Mouse (Mus musculus) B cell, adult 2 months (primary cell): Measurements from ENCODE around the gene Lrp2.
"Not testable (repeated sequence)": the region's sequence is repeated elsewhere in the genome, so short reads cannot be mapped to it uniquely, and the experiment has no call there.

Source experiments
- DNase-seq, 2 experiments: peaks; one replicate each; pipeline ENCODE4 v3.0.0; 2022

Gene Lrp2

DNA sequence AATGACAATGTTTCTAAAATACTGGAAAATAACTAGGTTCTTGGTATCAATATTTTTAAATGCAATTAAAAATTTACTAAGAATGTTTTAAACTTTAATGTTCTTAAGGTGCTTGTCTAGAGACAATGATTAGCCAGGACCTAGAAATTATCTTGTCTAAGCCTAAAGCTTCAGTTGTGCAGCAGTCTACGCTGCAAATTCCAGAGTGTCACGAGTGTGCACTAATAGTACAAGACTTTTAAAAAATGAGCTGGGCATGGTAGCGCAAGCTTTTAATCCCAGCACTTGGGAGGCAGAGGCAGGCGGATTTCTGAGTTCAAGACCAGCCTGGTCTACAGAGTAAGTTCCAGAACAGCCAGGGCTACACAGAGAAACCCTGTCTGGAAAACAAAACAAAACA, 3.8 kb downstream of the Lrp2 start:
- not testable (repeated sequence) for DNase-seq

DNA sequence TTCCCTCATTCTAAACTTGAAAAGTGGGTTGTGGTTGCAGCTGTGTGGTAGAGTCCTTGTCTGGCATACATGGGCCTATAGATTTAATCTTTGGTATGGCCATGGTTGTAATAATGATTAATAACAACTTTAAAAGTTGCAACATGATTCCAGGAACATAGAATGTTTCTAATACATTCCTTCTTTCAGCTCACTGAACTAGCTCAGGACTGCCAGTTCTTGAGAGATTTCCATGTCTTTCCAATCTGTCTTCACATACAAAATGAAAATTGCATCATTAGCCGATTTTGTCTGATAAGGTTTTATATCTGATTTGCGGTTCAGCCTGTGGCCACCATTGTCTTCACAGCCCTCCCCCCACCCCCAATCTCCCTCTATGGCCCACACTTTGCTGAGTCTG, 5.8 kb downstream of the Lrp2 start:
- no peak for DNase-seq

DNA sequence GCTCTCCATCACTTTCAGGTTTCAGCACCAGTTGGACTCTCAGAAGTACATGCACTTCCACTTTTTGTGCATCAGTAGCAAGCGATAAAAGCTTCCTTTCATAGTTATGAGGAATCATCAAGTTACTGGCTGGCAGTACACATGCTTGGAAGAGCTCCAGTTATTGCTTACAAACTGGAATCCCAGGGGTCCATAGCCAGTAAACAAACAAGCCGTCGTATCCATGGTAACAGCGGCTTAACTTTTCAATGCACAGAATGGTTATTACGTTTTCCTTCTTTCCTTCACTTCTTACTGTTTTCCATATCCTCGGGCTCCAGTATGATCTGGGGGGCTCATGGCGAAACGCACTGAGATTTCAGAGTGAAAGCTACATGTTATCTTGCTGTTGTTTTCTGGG, 7.7 kb downstream of the Lrp2 start:
- no peak for DNase-seq

DNA sequence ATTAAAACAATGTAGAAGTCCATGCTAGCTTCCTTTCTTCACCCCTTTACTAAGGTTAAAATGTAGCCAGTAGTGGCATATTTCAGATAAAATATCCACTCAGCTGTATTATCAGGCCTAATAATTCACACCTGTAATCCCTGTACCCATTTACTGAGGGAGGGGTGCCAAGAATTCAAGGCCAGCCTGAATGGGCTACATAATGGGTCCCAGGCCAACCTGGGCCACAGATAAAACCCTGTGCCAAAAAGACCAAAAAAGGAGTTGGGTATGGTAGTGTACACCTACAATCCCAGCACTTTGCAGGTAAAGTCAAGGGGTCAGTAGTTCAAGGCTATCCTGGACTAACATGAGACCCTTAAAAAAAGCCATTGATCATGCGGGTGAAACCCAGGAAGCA, 9.3 kb downstream of the Lrp2 start:
- no peak for DNase-seq

DNA sequence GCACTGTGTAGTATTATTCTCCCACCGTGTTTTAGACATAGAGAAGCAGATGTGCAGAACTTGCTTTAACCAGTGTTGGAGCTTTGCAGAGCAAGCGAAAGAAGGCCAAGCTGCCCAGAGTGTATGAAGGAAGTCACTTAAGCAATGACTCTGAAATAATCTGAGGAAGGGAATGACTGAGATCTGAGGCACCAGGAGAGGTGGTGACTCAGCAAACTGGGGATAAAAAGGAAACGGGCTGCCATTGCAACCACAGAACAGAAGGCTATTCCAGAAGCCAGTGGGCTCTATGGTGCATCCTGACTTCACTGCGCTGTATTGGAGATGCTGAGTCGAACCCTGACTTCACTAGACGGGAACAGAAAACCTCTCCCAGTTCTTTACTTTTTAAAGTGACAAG, 10.9 kb downstream of the Lrp2 start:
- DNase-seq, result no peak

DNA sequence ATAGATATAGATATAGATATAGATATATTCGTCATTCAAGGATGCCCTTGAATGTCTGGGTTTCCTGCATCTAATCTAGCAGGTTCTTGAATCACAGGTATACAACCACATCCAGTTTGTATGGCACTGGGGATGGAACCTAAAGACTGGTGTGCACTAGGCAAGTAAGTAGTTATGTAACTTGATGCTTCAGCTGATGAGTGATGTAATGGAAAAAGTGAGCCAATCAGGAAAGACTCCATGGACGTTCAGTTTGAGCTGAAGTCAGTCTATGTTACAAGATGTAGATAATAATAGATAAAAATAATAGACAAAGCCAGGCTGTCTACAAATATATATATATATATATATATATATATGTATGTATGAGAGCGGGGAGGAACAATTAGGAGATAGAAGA, 11.6 kb downstream of the Lrp2 start:
- no peak for DNase-seq

DNA sequence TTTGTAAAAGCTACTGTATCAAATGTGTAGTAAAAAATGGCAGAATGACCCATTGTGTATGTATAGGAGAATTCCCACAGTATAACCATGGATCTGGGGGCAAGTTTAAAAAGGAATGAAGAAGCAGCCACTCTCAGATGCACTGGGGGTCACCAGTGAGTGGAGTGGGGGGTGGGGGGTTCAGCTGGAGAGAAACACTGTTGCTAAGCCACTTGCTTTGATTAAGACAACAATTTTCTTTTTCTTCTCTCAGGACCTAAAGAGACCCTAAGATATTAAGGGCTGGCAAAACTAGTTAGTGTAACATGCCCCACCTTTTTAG, 12.2 kb downstream of the Lrp2 start:
- no peak for DNase-seq

DNA sequence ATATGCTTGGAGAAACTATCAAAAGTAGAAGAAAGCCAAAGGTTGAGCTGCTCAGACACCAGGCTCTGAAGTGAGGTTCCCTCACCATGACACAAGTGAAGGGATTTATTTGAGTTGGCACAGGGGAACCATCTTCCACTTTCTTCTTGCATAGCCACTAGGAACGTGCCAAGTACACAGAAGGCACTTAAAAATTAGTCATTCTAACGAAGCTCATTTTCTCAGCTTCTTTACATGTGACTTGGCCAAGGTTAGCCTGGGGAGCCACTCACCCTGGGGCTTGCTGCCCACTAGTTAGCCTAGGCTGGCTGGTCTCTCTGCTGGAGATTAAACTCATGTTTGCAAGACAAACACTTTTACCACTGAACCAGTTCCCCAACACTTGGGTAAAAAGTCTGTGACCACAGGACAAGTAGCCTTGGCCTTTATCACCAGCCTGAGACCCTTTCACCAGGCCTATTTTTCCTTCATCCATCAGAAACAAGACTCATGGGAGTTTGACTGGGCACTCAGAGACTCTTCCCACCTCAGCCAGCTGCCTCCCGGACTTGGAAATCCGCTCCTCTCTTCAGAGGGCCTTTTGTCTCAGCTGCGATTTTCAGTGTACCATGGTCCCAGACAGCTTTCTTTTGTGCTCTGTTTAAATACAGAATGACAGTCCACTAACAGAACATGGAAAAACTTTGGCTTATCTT, 12.7 kb downstream of the Lrp2 start:
- no peak for DNase-seq

DNA sequence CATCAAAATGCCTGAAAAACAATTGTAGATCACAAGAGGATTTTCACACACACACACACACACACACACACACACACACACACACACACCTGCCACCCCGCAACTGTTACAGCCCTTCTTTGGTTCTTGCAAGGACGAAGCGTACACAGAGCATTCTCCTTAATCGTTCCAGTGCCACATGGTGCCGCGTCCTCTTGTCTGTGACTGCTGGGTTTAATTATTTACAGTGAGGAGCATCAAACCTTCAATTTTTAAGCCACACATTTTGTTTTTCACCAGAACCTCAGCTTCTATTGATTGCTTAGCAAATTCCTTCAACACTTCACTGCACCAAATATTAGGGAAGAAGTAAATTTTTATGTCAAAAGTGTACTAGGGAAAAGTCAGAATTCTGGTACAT, 15.3 kb downstream of the Lrp2 start:
- no peak for DNase-seq

DNA sequence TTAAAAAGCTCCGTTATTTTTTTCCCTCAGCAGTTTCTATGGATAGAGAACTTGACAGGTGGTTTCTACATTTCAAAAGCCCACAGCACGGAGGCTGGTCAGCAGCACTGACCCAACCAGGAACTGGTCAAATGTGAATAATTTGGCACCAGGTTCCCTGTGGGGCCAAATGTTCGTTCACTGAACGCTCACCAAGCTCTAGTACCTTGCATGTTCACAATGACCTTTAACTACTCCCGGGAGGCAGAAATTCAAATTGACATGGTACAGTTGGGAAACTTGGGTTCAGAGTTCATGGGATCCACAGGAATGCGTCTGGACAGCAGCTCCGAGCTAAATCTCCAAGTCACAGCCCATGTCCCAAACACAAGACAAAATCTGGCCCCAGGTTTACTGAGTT, 19.6 kb downstream of the Lrp2 start:
- DNase-seq, result no peak

DNA sequence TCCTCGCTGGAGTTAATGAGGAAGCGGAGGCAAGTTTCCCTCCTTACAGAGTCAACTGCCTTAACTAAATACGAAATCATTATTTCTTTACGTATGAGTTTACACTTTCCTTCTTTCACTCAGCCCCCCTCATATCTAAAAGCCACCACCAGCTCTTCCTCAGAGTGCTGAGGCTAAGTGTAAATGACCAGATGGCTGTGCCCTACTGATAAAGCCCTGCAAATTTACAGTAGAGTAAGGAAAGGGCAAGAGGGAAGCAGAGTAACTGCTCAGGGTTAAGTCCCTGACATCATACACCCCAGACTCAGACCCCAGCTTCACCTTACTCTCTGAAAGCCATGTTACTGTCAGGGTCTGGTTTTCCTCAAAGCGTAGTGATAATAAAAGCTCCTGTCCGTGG, 22.4 kb downstream of the Lrp2 start:
- DNase-seq, result no peak

DNA sequence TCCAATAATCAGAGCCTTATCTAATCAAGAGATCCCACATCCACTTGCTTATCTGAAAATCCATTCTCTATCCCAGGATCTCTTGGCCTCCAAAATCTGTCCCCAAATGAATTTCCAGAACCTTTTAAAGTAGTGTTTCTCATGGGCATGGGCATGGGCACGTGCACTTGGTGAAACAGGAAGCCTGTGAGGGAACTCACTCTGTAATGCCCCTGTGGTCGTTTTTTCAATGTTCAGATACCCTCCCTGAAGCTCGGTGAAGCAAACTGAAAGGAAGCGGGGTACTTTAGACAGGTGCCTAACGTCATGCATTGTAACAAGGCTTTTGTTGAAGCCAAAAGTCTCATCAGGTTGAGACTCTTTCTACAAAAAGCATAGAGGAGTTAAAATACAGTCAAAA, 23.1 kb downstream of the Lrp2 start:
- no peak for DNase-seq

DNA sequence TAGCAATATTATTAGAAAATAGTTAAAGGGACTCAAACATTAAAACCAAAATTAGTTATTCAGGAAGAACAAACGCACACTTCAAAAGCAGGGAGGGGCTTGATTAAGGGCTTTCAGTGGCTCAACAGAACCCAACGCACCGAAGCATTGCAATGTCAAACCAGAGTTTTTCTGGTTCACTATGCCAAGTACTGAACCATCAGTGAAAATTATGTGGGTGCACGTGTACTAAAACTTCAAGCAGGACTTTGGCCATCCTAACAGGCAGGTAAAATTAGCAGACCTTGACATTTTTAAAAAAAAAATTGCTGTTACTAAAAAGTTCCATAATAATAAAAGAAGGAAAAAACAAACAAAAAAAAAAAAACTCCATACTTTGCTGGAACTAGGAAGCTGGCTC, 25.6 kb downstream of the Lrp2 start:
- DNase-seq, result no peak

DNA sequence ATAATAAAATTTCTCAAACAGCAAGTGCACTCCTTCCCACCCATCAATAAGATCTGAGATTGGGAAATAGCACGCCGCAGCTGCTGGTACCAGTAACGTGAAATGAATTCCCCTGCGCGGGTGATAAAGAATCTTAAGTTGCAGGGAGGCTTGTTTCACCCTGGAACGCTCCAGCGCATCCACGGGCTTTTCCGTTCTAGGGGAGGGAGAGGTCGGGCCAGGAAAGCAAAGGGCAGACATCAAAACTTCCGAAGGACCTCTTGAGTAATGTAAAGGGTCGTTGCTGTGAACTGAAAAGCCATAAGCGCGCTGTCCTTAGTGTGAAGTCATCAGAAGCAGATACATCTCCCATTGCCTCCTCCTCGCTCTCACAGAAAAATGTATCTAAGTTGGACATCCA, 26.5 kb downstream of the Lrp2 start:
- no peak for DNase-seq

DNA sequence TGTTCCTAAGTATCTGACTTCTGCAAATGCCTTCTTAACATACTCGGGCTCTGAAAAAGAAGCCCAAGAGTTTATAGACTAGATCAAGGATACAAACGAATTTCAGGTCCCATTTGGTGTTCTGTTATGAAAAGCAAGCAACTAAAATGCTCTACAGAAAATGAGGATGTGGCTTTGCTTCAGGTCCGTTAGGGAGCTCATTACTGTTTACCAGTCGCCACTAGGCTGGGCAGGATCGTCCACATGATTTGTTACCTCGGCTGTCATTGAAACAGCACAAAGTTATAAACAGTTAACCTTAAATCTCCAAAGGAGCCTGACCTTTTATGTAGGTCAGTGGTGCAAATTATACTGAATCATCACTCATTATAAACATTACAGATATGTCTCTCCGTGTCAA, 29.2 kb downstream of the Lrp2 start:
- DNase-seq, result no peak

DNA sequence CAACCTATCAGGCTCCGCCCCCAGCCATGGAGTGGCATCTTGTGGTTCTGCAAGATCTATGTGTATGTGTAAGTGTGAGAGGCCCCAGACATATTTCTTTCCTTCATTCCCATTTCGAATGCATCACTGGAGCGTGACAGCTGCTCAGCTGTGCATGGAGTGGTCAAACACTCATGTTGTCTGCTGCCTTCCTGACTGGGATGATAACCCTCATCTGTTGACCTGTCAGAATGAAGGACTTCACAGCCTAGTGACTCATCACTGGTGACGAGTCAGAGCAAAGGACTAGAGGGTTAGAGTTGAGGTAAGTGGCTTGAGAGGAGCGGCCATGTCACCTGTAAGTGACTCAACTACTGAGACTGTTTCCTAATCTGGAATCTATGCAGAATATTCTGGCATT, 34.2 kb downstream of the Lrp2 start:
- DNase-seq, result no peak

DNA sequence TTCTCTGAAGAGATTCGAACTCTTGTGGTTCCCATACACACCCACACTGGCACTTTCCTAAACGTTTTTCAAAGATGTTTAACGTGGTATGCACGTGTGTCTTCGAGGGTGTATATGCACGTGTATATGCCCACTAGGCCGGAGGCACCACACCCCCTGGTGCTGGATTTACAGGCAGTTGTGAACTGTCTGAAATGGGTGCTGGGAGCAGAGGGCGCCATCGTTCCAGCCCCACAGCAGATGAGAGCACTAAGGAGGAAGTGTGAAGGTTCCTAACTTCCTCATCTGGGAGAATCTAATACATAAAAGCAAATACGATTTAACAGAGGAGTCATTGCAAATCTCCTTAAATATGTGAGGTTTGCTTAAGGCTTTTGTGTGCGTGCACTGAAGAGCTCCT, 39.0 kb downstream of the Lrp2 start:
- DNase-seq, result no peak

DNA sequence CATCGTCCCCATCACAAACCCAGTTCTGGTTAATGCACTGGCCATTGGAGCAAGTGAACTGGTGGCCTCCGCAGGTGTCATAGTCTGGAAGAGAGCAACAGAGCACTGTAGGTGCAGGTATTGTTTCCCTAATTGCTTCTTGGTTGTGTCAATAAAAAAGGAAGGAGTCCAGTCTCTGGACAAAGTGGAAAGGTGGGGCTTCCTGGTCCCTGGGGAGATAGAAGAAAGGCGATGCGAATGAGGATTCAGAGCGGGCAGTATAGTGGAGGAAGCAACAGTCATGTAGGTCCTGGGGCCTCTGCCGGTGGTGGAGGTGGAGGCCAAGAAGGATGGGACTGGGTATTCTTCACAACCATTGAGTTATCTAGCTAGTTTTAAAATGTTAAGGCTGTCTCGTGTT, 49.8 kb downstream of the Lrp2 start:
- DNase-seq, result no peak

DNA sequence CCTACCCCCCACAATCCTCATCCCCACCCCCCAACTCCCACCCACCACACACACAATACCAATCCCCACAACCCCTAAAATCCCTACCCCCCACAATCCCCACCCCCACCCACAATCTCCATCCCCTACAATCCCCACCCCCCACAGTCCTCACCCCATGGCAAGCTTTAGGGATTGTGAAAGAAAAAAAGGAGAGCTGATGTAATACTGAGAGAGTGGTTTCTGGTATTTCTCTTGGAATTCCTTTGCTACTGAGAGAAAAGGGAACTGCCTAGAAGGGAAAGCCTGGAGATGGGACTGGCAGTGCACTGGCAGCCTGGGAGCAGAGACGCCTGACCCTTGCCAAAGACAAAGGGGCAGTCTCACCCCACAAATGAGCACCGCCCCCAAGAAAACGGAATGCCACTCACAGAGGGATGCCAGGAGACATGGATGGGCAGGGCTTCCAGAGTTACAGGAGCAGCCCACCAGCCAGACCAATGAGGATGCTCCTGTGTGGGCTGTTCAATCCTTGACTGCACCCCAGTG, 54.3 kb downstream of the Lrp2 start:
- no peak for DNase-seq

DNA sequence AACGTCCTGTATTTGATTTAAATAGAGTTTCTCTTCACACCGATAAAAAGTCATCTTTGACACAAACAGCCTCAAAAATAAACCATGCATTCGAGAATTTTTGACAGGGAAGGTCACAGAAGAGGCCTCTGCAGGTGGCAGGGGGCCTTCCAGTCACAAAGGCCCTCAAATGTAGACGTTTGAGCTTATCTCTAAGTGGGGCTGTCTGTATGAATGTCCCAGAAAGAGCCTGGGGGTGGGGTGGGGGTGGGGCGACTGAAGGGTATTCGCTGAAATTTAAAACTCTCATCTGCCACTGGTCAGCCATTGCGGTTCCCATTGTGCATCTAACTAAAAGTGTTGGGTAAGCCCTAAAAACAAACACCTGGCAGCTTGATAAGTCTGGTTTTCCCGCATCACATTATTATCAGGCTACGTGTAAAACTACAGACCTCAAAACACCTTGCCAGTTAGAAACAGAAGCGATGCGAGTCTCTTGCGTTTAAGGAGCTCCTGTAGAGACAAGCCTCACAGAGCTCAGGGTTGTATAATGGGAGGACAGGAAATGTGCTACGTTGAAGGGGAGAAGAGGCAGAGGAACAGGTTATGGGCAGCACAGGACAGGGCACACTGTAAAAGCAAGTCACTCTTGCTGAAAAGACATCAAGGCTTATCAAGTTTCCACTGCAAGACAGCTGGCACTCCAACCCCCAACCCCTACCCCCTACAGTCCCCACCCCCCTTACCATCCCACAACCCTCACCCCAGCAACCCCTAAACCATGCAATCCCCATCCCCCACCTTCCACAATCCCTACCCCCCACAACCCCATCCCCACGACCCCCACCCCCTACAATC, 55.0 kb downstream of the Lrp2 start:
- DNase-seq, result no peak

DNA sequence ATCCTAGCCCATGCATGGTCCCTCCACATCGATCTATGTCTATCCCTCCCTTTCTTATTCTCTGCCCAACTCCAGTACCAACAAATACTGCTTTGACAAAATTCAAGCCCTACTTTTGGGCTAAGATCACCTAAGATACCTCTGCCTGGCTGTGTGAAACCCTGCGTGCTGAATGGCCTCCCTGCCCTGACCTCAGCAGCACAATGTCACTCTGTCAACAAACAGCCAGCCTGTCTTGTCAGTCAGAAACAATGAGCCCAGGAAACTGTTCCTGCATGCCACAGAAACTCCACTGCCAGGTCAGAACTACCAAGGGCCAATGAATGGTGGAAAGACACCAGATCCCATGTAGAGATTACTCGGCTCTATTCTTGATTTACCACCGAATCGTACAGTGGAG, 55.7 kb downstream of the Lrp2 start:
- DNase-seq, result no peak

DNA sequence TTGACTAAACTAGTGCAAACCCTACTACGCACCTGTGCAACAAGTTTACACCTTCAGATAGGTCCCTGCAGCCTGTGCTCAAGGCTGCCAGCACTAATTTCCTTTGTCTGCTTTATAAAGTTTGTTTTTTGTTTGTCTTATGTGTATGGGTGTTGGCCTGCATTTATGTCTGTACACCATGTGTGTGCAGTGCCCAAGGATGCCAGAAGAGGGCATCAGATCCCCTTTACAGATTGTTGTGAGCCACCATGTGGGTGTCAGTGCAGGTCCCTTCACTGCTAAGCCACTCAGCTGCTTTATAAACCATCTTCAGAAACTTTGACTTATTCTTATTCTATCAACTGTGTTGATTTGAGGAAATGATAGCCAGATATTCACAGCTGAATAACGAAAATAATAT, 65.6 kb downstream of the Lrp2 start:
- no peak for DNase-seq

DNA sequence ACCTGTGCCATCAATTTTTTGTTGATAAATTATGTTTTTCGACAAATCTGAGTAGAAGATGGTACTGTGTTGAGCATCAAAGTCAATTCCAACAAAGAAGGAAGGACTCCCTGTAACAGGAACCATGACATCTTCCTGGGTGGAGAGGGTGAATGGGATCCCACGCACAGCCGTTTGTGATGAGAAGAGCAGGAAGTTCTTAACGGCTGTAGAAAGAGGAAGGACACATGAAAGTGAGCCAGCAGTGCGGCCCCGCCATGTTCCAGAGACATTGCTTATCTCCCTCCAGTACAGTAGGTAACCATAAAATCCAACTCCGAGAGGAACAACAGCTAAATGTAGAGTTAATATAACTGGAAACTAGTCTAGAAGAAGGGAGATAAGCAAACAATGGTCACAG, 67.6 kb downstream of the Lrp2 start:
- no peak for DNase-seq

DNA sequence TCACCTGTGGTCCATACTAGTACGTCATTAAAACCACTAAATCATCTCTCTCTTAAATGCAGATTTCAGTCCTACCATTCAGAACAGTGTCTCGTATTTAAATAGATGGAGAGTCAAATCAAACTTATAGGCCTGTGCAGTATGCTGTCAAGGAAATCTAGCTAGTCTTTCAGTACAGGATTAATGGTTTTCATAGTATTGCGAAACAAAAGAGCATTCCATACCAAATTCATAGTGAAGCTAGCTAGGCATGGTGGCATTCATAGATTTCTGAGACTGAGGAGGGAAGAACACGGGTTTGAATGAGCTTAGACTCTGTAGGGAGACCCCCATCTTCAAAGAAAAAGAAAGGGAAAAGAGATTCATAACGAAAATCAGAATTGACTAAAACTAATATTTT, 74.1 kb downstream of the Lrp2 start:
- no peak for DNase-seq

DNA sequence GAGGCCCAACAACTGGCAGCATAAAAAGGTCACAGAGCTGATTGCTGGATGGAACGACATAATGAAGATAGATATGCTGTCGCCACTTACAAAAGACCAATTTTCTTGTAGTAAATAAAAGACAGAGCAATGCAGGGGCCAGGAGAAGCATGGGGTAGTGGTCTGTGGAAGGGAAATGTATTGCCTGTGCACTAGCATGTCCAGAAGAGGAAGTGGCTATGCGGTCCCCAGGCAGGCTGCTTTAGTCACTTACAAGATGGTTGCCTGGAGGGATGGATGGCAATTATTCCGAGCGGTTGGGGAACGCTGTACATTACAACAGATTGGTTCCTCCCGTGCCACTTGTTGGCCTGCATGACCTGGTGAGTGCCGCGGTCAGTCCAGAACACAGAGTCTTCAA, 85.5 kb downstream of the Lrp2 start:
- no peak for DNase-seq
